In the genomic region with DNA sequence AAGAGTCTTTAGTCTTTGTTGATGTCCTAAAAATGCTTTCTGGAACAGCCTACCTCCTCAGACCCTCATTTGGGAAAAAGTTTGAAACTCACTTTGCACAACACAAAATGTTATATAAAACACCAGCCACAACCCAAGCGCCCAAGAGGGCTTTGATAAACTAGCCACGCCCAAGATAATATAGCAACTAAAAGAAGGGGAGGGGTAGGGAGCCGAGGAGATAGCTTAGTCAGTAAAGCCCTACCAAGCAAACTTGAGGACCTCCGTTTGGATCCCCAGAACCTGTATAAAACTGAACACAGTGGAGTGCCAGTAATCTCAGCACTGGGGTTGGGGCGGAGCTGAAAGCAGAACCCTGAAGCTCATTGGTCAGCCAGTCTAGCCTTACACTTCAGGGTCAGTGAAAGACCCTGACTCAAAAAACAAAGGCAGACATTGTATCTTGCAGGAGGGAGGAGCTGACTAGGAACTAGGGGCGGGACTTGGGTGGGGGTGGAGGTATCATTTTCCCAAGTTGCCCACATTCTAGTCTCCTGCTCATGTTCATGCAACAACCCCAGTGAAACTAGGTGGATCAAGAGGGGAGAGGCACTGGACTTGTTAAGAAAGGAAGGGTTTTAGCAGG, we compare ENCODE assay signal across 8 mouse cellular contexts. TPM values are rescaled to one million over a fixed set of nuclear protein-coding genes. Genes with fewer than 3 reads are reported as not detected.
DNase-seq lines count a peak whose midpoint lies in the region; ATAC-seq and TF ChIP-seq lines count a peak whose summit lies in the region.

No protein-coding gene starts in this region.

- WGBS in lung, embryonic 15.5 days, result 37% methylated on average over 6 of the region's 6 CpGs
- 54% methylated on average over 6 of the region's 6 CpGs for WGBS in lung, adult 2 months
- 30% methylated on average over 6 of the region's 6 CpGs for WGBS in embryonic facial prominence, embryonic 15.5 days
- 54% methylated on average over 6 of the region's 6 CpGs for WGBS in limb, embryonic 10.5 days

- peak overlapping the region; percentile 91 for H3K27ac ChIP-seq in lung, embryonic 15.5 days
- peak overlapping the region; percentile 40 for H3K27ac ChIP-seq in embryonic facial prominence, embryonic 15.5 days (replicated peaks)
- H3K27ac ChIP-seq in limb, embryonic 10.5 days, result peak overlapping the region; percentile 82

- H3K27me3 ChIP-seq in lung, embryonic 15.5 days, result no peaks in the 10 kb centered on the region
- H3K27me3 ChIP-seq in embryonic facial prominence, embryonic 15.5 days, result no peaks in the 10 kb centered on the region
- peaks cover 10% of the 10 kb centered on the region; the same call in 1 of the 2 replicates for H3K27me3 ChIP-seq in limb, embryonic 10.5 days (ENCODE audit: low read depth, poor library complexity, severe bottlenecking)

- peak; percentile 47 for ATAC-seq in lung, embryonic 15.5 days (ENCODE audit: borderline replicate concordance, extremely low read depth, low FRiP score, low TSS enrichment)
- peak; percentile 52; the same call in 1 of the 2 replicates for ATAC-seq in embryonic facial prominence, embryonic 15.5 days (ENCODE audit: insufficient number of reproducible peaks, low FRiP score, low TSS enrichment, low read depth)

- no peak overlapping the region for H3K4me3 ChIP-seq in lung, embryonic 15.5 days
- no peak overlapping the region for H3K4me3 ChIP-seq in lung, adult 2 months (replicated peaks; ENCODE audit: extremely low read depth, low read depth, low read length)
- no peak overlapping the region for H3K4me3 ChIP-seq in embryonic facial prominence, embryonic 15.5 days (replicated peaks)
- no peak overlapping the region for H3K4me3 ChIP-seq in limb, embryonic 10.5 days

- no peaks in the 10 kb centered on the region for H3K9me3 ChIP-seq in lung, embryonic 15.5 days
- H3K9me3 ChIP-seq in embryonic facial prominence, embryonic 15.5 days (replicated peaks), result no peaks in the 10 kb centered on the region
- H3K9me3 ChIP-seq in limb, embryonic 10.5 days (replicated peaks), result no peaks in the 10 kb centered on the region

- peak overlapping the region; percentile 72 for H3K4me2 ChIP-seq in lung, embryonic 15.5 days
- H3K4me2 ChIP-seq in embryonic facial prominence, embryonic 15.5 days (replicated peaks), result 0 out of 2 replicates have a peak overlapping the region, but pooled peaks have one; percentile 63

- H3K4me1 ChIP-seq in lung, embryonic 15.5 days, result peaks cover 28% of the 10 kb centered on the region
- H3K4me1 ChIP-seq in lung, adult 2 months (ENCODE audit: control insufficient read depth, insufficient read depth, low read length), result no peaks in the 10 kb centered on the region
- H3K4me1 ChIP-seq in embryonic facial prominence, embryonic 15.5 days, result peaks cover 23% of the 10 kb centered on the region
- peaks cover 24% of the 10 kb centered on the region for H3K4me1 ChIP-seq in limb, embryonic 10.5 days

- TF ChIP-seq POLR2A in lung, adult 2 months (IDR thresholded peaks at IDR 0.05; ENCODE audit: borderline replicate concordance, extremely low read depth, low read depth, low read length), result no peak

- H3K36me3 ChIP-seq in lung, embryonic 15.5 days, result no peaks in the 10 kb centered on the region
- H3K36me3 ChIP-seq in embryonic facial prominence, embryonic 15.5 days, result no peaks in the 10 kb centered on the region
- no peaks in the 10 kb centered on the region for H3K36me3 ChIP-seq in limb, embryonic 10.5 days

- H3K9ac ChIP-seq in lung, embryonic 15.5 days, result no peak overlapping the region
- no peak overlapping the region for H3K9ac ChIP-seq in embryonic facial prominence, embryonic 15.5 days

- DNase-seq in lung, adult 2 months, result no peak
- no peak for DNase-seq in limb, embryonic 10.5 days (ENCODE audit: low spot score)
- DNase-seq in retina, embryonic 14.5 days (ENCODE audit: low spot score), result peak; percentile 57
- no peak for DNase-seq in right cerebral cortex, postnatal 14 days
- no peak for DNase-seq in cerebellum, postnatal 4 days (ENCODE audit: low spot score in 2 of 2)
- no peak for DNase-seq in layer of hippocampus, postnatal 10 days (ENCODE audit: low spot score in 2 of 2)

- no peak for TF ChIP-seq CTCF in lung, adult 2 months (IDR thresholded peaks at IDR 0.05; ENCODE audit: insufficient read depth, low read length)

RNA-seq across cellular contexts. Expression of gene Tgm2, which starts 6.6 kb away (rescaled TPM):
- polyA plus RNA-seq in lung, embryonic 15.5 days (2015; fragmentation: Nextera tagmentation; extraction: Ambion mirVana), result 66.0 and 70.0 TPM in 2 replicates
- 285 and 297 TPM in 2 replicates for polyA plus RNA-seq in lung, adult 2 months (2012; rRNA removed)
- 17.9 and 22.2 TPM in 2 replicates for polyA plus RNA-seq in embryonic facial prominence, embryonic 15.5 days (2015; fragmentation: Nextera tagmentation; extraction: Ambion mirVana)
- 3.7 and 5.5 TPM in 2 replicates for polyA plus RNA-seq in limb, embryonic 10.5 days (2016; fragmentation: Nextera tagmentation; extraction: Ambion mirVana)
- 1 to 10 TPM; 5.7 to 6.8 TPM for total RNA-seq in layer of hippocampus, postnatal 10 days (2021)

Comparison
In these comparisons a context has a peak if more than half of its experiments do, and no peak if none do; other contexts are left out.
1. H3K27ac ChIP-seq: peak in every context shown above with its lines; median percentile 91 in lung, embryonic 15.5 days; 82 in limb, embryonic 10.5 days; 40 in embryonic facial prominence, embryonic 15.5 days.